Mouse (Mus musculus): ENCODE data around the gene Vapa.
"Not testable (repeated sequence)": the region's sequence is repeated elsewhere in the genome, so short reads cannot be mapped to it uniquely, and the experiment has no call there.

Vapa gene

DNA sequence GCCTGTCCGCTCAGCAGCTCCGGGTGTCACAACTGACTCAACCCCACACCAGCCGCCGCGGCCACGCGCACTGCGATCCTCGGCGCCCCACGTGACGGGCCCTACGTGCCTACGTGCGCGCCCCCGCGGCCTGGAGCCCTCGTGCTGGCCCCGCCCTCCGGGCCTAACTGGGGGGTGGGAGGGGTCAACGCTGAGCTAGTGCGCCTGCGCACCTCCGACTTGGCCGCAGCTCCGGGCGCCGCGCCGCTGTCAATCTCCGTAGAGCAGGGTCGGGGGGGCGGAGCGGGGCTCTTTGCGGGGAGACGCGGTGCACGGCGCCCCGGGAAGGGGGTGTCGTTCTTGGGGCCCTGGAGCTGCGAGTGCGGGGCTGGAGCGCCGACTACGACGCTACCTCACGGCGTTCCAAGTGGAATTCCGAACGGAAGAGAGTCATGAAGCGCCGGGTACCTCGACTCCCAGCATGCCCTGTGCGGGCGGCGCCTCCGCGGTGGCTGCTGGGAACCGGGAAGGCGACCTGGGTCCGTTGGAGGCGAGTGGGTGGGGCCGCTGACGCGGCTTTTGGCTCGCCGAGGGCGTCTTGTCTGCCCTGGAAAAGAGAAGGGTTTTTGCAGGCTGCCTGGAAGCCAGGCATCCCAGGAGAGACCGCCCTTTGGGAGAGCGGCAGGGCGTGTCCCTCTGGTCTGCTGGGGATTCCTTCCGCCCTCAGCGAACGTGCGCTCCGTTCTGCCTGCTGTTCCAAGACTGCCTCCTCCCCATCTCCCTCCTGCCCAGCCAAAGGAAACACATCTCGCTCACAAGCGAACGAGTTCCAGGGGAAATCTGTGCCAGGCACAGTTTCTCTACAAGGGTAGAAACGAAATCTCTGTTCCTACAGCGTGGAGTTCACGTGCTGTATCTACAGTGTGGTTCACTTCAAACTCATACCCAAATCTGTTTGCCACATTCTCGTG, at the start of gene Vapa:
TSS of gene Vapa (minus strand) at position 93 of the 950 bp plus-strand sequence.
- peak; percentile 95 for DNase-seq (ENCODE audit: low spot score)

DNA sequence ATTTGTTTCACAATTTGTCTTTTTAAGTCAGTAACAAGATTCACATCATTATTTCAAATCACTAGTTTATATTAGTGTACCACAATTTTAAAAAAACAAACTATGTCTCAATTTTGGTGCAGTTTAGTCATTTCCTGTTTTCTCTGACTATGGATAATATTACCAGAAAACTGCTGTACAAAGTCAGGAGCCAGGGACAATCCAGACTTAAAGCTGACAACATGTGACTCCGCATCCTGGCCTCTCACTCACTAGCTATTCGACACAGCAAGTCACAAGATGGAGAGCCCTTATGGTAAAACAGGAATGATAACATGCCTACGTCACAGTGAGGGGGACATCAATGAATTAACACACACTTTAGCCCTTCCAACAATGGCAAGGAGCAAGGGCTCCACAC, 49.3 kb upstream of the Vapa start:
- no peak for DNase-seq (ENCODE audit: low spot score)

GRCm38 (mm10) chr17:65658416-65658815, 45.1 kb upstream of the Vapa start:
- DNase-seq (ENCODE audit: low spot score): no peak

- no peak for DNase-seq (ENCODE audit: low spot score)
Measured at GRCm38 (mm10) chr17:65657958-65658357, 44.6 kb upstream of the Vapa start.

DNA sequence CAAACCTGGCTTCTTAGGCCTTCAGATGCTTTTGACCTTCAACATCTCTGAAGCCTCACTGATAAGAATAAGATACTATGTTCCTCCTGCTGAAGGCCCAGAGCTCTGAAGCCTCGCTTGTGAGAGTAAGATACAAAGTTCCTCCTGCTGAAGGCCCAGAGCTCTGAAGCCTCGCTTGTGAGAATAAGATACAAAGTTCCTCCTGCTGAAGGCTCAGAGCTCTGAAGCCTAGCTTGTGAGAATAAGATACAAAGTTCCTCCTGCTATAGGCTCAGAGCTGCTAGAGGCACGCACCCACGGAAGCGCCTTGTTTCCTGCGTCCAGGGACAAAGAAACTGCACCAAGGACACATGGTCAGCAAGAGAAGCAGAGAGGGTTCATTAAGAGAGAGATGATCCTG, 43.4 kb upstream of the Vapa start:
- no peak for DNase-seq (ENCODE audit: low spot score)

DNA sequence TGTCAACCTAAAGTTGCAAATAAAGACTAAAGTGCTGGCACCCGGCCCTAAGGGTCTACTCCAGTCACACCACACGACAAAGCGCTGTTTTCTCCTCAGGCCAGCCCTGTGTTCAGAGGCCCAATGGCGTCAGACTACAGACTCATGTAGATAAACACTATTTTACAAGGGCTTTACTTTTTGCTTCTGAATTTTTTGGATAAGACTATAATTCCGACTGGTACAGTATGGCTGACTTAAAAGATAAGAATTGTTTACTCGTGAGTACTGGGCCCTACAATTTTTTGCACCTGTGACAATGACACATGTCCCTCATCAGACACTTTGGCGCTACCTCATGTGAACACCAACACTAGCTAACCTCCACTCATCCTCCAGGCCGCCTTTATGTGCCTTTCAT, 42.7 kb upstream of the Vapa start:
- DNase-seq (ENCODE audit: low spot score): no peak

DNA sequence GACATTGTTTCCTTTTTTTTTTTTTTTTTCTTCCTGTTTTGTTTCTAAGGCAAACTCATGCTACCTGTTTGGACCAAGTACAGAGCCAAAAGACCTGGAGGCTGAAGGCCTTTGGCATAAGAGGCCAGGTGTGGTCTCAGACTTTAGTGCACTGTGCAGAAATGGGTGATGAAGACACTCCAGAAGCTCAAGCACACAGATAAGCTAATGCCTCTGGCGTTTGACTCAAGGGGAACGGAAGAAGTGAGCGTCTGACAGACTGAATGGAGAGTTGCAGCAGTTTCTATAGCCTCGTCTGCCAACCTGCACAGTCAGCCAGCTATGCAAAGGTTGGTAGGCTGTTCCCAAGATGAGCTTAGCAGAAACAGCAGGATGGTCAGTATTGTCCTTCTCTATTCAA, 42.3 kb upstream of the Vapa start:
- DNase-seq (ENCODE audit: low spot score): no peak

- no peak for DNase-seq (ENCODE audit: low spot score)
Measured at GRCm38 (mm10) chr17:65650598-65650997, 37.2 kb upstream of the Vapa start.

- DNase-seq (ENCODE audit: low spot score): no peak
Measured at GRCm38 (mm10) chr17:65649175-65649493, 35.8 kb upstream of the Vapa start.

GRCm38 (mm10) chr17:65648371-65649174, 35.2 kb upstream of the Vapa start:
- no peak for DNase-seq (ENCODE audit: low spot score)

GRCm38 (mm10) chr17:65647961-65648360, 34.6 kb upstream of the Vapa start:
- DNase-seq (ENCODE audit: low spot score): no peak

- DNase-seq (ENCODE audit: low spot score): no peak
Measured at GRCm38 (mm10) chr17:65647226-65647625, 33.9 kb upstream of the Vapa start.

DNA sequence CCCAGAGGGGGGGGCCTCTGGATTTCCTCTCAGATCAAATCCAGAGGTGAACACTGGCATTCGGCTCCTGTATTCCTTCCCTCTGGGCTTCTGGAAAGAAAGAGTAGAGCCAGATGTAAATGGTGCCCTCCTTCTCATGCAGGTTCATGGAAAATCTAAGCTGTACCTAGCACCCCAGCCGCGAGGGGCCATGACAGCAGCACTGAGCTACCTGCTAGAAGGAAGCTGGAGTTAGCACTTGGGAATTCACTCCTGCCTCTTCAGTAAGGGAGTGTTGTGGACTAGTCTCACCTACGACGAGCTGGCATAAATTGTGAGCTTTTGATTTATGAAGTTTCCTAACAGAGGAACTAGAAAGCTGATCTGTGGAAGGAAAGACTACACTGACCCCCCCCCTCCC, 30.2 kb upstream of the Vapa start:
- DNase-seq (ENCODE audit: low spot score): no peak

GRCm38 (mm10) chr17:65643051-65643521, 29.7 kb upstream of the Vapa start:
- DNase-seq (ENCODE audit: low spot score): no peak

- no peak for DNase-seq (ENCODE audit: low spot score)
Measured at GRCm38 (mm10) chr17:65642578-65642991, 29.2 kb upstream of the Vapa start.

DNA sequence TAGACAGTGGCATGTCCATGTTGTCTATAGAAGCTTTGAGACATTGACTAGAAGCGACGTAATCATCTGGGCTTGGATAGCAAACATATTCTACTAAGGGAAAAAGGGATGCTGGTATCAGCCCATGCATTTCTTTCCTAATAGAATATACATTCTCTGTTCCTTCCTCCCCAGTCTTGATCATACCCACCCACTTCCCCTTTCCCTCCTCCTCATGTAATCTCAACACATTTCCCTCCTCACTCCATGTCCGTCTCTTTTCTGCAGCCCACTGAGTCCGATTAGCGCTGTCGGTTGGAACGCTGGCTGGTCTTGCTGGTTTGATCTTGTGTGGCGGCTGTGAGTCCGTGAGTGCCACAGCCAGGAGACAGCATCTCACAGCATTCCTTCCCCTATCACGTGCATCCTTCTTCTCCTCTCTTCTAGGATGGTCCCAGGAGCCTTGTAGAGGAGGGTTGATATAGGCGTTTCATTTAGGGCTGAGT, 28.4 kb upstream of the Vapa start, which contains the start of gene Txndc2:
TSS of gene Txndc2 (minus strand) at position 435 of the 485 bp plus-strand sequence.
- no peak for DNase-seq (ENCODE audit: low spot score)

- no peak for DNase-seq (ENCODE audit: low spot score)
Measured at GRCm38 (mm10) chr17:65639144-65639543, 25.8 kb upstream of the Vapa start.

DNA sequence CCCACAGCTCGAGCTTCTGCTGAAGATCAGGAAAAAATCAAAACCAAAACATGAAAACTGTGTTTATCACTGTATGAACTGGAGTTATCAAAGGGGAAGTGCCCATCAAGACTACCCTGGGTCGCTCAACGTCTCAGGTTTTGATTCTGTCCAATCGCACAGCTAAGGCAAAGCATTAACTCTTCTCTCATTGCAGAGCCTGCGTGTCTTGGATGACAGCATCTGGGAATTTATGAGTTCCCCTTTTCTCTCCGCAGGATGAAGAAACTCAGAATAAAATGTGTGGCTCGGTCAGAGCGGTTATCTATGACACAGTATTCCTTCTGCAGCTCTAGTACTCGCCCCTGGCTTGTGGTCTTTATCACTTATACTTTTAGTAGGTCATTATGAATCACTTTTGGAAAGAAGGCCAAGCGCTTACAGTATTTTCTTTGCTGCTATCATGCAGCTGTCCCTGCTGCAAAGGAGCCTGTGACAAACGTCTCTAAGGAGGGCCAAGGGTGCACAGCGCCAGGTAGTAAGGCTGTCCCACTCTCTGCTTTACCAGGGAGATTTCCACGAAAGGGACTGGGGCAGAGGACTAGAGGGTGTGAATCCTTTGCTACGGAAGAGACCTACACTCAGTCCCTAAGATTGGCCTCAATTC, 22.5 kb upstream of the Vapa start:
- DNase-seq (ENCODE audit: low spot score): no peak

GRCm38 (mm10) chr17:65629943-65630342, 16.6 kb upstream of the Vapa start:
- no peak for DNase-seq (ENCODE audit: low spot score)

DNA sequence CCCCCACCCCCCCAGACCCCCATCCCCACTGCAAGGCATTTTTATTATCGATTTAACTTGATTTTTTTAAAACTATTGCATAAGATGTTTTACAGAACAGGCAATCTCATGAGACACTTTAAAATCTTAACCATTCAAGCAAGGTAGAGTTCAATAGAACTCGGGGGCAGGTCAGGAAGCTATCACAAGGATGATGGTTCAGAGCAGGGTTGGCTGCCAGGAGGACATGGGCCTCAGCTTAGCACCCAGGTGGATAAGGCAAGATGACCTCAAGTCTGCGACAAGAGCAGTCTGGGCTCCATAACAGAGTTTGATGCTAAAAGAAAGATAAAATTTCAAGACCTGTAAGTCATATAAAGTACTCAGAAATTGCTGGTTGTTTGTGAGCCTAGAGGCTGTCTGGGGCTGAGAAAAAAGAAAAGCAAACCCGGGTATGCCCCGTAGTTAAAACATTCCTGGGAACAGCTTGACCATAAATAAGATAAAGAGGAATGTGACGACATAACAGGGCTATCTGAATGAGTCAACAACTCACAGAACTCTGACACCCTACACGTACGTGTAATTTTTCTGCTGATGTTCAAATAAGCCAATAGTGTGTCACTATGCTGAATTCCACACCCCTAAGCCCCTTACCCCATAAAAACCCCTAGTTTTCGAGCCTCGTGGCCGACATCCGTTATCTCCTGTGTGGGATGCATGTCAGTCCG, 15.6 kb upstream of the Vapa start:
- DNase-seq (ENCODE audit: low spot score): not testable (repeated sequence)

- no peak for DNase-seq (ENCODE audit: low spot score)
Measured at GRCm38 (mm10) chr17:65626301-65626700, 12.9 kb upstream of the Vapa start.

DNA sequence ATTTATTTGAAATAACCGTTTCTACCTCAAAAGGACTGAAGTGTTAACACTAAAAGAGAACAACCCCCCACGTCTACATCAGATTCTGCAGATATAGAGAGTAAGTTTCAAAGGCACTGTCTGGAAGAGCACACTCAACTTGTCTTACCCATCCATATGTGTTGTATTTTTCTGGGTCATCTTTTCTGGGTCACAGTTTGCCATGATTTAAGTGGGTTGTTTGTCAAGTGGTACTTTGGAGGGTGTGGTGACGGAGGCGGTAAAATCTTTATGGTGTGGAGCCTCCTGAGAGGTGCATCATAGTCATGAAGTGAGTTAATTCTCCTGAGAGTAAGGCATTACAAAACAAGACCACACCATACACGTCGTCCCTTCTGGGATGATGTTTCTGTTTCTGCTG, 12.2 kb upstream of the Vapa start:
- DNase-seq (ENCODE audit: low spot score): no peak

All from urinary bladder, postnatal 10 days (tissue).